Mouse (Mus musculus): Measurements from ENCODE around the gene Cacng8. TPM values are rescaled to one million over a fixed set of nuclear protein-coding genes. Genes with fewer than 3 reads are reported as not detected.
A peak's percentile ranks its signal among the peaks of the same experiment; 100 is the strongest.

Cacng8 gene
- 2.5 and 3.1 TPM in 2 replicates for polyA plus RNA-seq (2014; fragmentation: Nextera tagmentation; extraction: Ambion mirVana)

DNA sequence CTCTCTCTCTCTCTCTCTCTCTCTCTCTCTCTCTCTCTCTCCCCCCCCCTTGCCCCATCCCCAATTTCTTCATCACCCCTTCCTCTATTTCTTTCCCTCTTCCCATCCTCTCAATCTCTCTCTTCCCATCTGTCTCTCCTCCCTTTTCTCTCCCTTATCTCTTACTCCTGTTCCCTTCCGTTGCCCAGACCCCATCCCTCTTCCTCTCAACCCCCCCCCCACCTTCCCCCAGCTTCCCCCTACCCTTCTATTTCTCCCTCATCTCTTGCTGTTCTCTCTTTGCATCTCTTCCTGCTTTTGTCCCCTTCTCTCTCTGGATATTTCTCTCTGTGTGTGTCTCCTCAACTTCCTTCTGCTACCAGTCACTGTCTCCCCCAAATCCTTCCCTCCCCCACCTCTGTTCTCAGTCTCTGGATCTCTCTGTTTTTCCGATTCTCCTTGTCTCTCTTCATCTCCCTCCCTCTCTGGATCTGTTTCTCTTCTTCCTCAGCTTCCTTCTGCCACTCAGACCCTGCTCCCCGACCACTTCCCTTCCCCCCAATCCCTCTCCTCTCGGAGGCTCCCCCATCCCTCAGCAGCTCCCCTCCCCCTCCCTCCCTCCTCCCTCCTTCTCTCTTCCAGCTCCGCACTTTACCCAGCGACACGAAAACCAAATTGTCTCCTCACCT, at the start of gene Cacng8:
Gene Cacng8 (plus strand): TSS at position 271 of the 668 bp plus-strand sequence.
- 0% methylated on average over 7 of the region's 7 CpGs for WGBS
- H3K27ac ChIP-seq (ENCODE audit: low read depth): no peak within 1 kb of the TSS
- no peaks in the 10 kb centered on the region for H3K9me3 ChIP-seq (ENCODE audit: control insufficient read depth, low read length)
- peak within 1 kb of the TSS; percentile 50 for H3K4me2 ChIP-seq (ENCODE audit: low read length)
- peaks cover 6% of the 10 kb centered on the region; the same call in 1 of the 2 replicates for H3K4me1 ChIP-seq (replicated peaks; ENCODE audit: control insufficient read depth, insufficient read depth, low read length)
- no peaks in the 10 kb centered on the region for H3K27me3 ChIP-seq (replicated peaks; ENCODE audit: control insufficient read depth, insufficient read depth, low read length)
- no peak for DNase-seq (ENCODE audit: low spot score)
- H3K9ac ChIP-seq (ENCODE audit: low read length): no peak within 1 kb of the TSS
- H3K36me3 ChIP-seq (ENCODE audit: control insufficient read depth, insufficient read depth, low read length): no peaks in the 10 kb centered on the region
- peak within 1 kb of the TSS; percentile 21 for H3K4me3 ChIP-seq (ENCODE audit: low read depth, low read length)
- 0 out of 2 replicates have a peak, but pooled peaks have one; percentile 19 for ATAC-seq (replicated peaks; ENCODE audit: low FRiP score, low TSS enrichment, low read depth)

DNA sequence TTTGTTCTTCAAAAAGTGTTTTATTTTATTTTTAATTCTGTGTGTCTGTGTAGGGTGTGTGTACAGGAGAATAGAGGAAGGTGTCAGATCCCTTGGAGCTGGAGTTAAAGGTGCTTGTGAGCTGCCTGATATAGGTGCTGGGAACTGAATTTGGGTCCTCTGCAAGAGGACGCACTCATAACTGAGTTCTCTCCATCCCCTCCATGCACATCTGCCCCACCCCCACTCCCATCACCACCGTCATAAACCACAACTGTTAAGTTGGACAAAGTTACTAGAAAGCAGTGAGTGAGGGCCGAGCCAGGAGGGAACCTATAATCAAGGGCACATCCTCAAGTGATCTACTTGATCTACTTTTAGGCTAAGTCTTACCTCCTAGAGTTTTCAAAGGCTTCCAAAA, 46.6 kb upstream of the Cacng8 start:
- Histone ChIP-seq H3K4me2 (ENCODE audit: low read length) (no peak overlapping the region), H3K9me3 (ENCODE audit: control insufficient read depth, low read length) (no peaks in the 10 kb centered on the region), H3K4me1 (replicated peaks; ENCODE audit: control insufficient read depth, insufficient read depth, low read length) (no peaks in the 10 kb centered on the region), H3K27ac (ENCODE audit: low read depth) (no peak overlapping the region), H3K9ac (ENCODE audit: low read length) (no peak overlapping the region), H3K27me3 (replicated peaks; ENCODE audit: control insufficient read depth, insufficient read depth, low read length) (no peaks in the 10 kb centered on the region), H3K36me3 (ENCODE audit: control insufficient read depth, insufficient read depth, low read length) (peaks cover 56% of the 10 kb centered on the region), H3K4me3 (ENCODE audit: low read depth, low read length) (no peak overlapping the region)
- 91% methylated on average over 3 of the region's 3 CpGs for WGBS
- ATAC-seq (replicated peaks; ENCODE audit: low FRiP score, low TSS enrichment, low read depth): no peak
- no peak for DNase-seq (ENCODE audit: low spot score)

DNA sequence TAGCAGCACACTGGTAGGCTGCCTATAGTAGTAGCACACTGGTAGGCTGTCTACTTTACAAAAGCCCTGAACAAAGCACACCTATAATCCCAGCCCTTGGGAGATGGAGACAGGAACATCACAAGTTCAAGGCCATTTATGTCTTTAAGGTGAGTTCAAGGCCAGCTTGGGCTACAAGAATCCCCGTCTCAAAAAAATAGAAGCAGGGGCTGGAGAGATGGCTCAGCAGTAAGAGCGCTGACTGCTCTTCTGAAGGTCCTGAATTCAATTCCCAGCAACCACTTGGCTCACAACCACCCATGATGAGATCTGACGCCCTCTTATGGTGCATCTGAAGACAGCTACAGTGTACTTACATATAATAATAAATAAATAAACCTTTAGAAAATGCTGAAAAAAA, 45.2 kb upstream of the Cacng8 start:
- no peak overlapping the region for H3K9ac ChIP-seq (ENCODE audit: low read length)
- H3K27me3 ChIP-seq (replicated peaks; ENCODE audit: control insufficient read depth, insufficient read depth, low read length): no peaks in the 10 kb centered on the region
- no peaks in the 10 kb centered on the region for H3K9me3 ChIP-seq (ENCODE audit: control insufficient read depth, low read length)
- 87% methylated on average over 3 of the region's 3 CpGs for WGBS
- no peak overlapping the region for H3K27ac ChIP-seq (ENCODE audit: low read depth)
- DNase-seq (ENCODE audit: low spot score): no peak
- ATAC-seq (replicated peaks; ENCODE audit: low FRiP score, low TSS enrichment, low read depth): no peak
- peaks cover 63% of the 10 kb centered on the region for H3K36me3 ChIP-seq (ENCODE audit: control insufficient read depth, insufficient read depth, low read length)
- H3K4me2 ChIP-seq (ENCODE audit: low read length): no peak overlapping the region
- H3K4me3 ChIP-seq (ENCODE audit: low read depth, low read length): no peak overlapping the region
- no peaks in the 10 kb centered on the region for H3K4me1 ChIP-seq (replicated peaks; ENCODE audit: control insufficient read depth, insufficient read depth, low read length)

DNA sequence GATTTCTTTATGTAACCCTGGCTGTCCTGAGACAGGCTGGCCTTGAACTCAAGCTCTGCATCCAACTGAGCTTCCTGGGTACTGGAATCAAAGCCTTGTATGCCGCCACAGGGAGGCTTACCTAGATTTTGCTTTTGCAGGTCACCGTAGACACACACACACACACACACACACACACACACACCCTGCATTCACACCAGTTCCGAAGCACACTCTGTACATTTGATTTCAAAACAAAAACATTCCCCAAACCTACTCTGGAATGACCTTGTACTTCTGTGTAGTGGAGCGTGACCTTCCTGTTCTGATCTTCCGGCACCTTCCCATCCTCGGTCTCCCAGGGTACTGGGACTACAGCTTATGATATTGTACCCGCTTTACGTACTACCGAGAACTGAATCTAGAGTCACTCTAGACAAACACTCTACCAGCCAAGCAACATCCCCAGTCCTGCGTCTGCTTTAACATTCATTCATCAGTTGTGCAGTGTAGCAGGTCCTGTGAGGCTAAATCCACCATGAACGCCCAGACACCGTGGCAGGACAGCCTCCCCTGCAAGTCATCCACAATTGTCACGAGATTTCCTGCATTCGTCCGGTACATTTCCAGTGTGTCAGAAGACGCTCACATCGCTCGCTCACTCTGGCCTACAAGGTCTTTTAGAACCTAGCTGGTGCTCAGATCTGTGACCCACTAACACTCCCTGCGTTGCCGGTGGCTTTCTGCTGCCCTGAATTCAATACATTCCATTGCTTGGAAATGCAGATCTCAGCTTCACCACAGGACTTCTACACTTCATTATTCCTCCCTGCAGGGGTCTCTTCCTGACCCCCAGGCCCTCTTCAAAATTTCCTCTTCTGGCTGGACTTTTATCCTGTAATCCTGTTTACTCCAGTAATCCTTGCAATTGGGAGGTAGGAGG, 42.9 kb upstream of the Cacng8 start:
- Histone ChIP-seq H3K4me3 (ENCODE audit: low read depth, low read length) (no peak overlapping the region), H3K9me3 (ENCODE audit: control insufficient read depth, low read length) (no peaks in the 10 kb centered on the region), H3K27me3 (replicated peaks; ENCODE audit: control insufficient read depth, insufficient read depth, low read length) (no peaks in the 10 kb centered on the region), H3K27ac (ENCODE audit: low read depth) (no peak overlapping the region), H3K36me3 (ENCODE audit: control insufficient read depth, insufficient read depth, low read length) (peaks cover 57% of the 10 kb centered on the region), H3K4me1 (replicated peaks; ENCODE audit: control insufficient read depth, insufficient read depth, low read length) (no peaks in the 10 kb centered on the region), H3K9ac (ENCODE audit: low read length) (no peak overlapping the region), H3K4me2 (ENCODE audit: low read length) (no peak overlapping the region)
- WGBS: 65% methylated on average over 20 of the region's 20 CpGs
- no peak for ATAC-seq (replicated peaks; ENCODE audit: low FRiP score, low TSS enrichment, low read depth)
- no peak for DNase-seq (ENCODE audit: low spot score)

DNA sequence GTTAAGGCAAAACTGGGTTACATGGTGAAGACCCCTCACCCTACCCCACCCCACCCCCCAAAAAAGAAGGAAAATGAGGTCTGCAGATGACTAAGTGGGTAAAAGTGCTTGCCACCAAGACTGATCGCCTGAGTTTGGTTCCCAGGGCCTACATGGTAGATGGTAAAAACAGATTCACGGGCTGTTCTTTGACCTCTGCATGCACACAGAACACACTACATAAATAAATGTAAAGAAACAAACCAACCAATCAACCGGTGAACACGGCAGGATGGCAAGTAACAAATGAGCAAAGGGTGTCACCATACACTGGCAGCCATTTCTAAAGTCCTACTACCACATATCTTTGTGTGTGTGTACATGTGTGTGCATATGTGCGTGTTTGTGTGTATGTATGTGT, 42.2 kb upstream of the Cacng8 start:
- H3K9me3 ChIP-seq (ENCODE audit: control insufficient read depth, low read length): no peaks in the 10 kb centered on the region
- peaks cover 58% of the 10 kb centered on the region for H3K36me3 ChIP-seq (ENCODE audit: control insufficient read depth, insufficient read depth, low read length)
- H3K4me2 ChIP-seq (ENCODE audit: low read length): no peak overlapping the region
- WGBS: 76% methylated on average over 5 of the region's 5 CpGs
- ATAC-seq (replicated peaks; ENCODE audit: low FRiP score, low TSS enrichment, low read depth): no peak
- H3K27me3 ChIP-seq (replicated peaks; ENCODE audit: control insufficient read depth, insufficient read depth, low read length): no peaks in the 10 kb centered on the region
- no peak overlapping the region for H3K4me3 ChIP-seq (ENCODE audit: low read depth, low read length)
- no peak for DNase-seq (ENCODE audit: low spot score)
- H3K4me1 ChIP-seq (replicated peaks; ENCODE audit: control insufficient read depth, insufficient read depth, low read length): no peaks in the 10 kb centered on the region
- no peak overlapping the region for H3K9ac ChIP-seq (ENCODE audit: low read length)
- H3K27ac ChIP-seq (ENCODE audit: low read depth): no peak overlapping the region

DNA sequence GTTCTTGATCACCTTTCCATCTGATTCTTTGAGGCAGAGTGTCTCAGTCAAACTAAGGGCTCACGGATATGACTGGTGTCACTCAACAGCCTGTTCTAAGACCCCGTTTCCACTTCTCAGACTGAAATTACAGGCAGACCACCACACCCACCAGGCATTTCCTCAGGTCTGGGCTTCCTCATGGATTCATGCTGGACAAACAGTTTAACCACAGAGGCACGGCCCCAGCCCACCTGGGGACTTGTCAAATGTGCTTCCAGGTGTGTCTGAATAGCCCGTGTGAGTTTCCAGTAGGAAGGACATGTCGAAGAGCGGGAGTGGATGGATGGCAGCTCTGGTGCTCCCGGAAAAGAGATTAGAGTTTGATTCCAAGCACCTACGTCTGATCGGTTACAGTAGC, 40.7 kb upstream of the Cacng8 start:
- no peak for DNase-seq (ENCODE audit: low spot score)
- no peak overlapping the region for H3K4me2 ChIP-seq (ENCODE audit: low read length)
- no peaks in the 10 kb centered on the region for H3K4me1 ChIP-seq (replicated peaks; ENCODE audit: control insufficient read depth, insufficient read depth, low read length)
- H3K36me3 ChIP-seq (ENCODE audit: control insufficient read depth, insufficient read depth, low read length): peaks cover 54% of the 10 kb centered on the region
- ATAC-seq (replicated peaks; ENCODE audit: low FRiP score, low TSS enrichment, low read depth): no peak
- H3K9me3 ChIP-seq (ENCODE audit: control insufficient read depth, low read length): no peaks in the 10 kb centered on the region
- no peak overlapping the region for H3K4me3 ChIP-seq (ENCODE audit: low read depth, low read length)
- WGBS: 93% methylated on average over 9 of the region's 9 CpGs
- no peak overlapping the region for H3K27ac ChIP-seq (ENCODE audit: low read depth)
- no peak overlapping the region for H3K9ac ChIP-seq (ENCODE audit: low read length)
- H3K27me3 ChIP-seq (replicated peaks; ENCODE audit: control insufficient read depth, insufficient read depth, low read length): no peaks in the 10 kb centered on the region

DNA sequence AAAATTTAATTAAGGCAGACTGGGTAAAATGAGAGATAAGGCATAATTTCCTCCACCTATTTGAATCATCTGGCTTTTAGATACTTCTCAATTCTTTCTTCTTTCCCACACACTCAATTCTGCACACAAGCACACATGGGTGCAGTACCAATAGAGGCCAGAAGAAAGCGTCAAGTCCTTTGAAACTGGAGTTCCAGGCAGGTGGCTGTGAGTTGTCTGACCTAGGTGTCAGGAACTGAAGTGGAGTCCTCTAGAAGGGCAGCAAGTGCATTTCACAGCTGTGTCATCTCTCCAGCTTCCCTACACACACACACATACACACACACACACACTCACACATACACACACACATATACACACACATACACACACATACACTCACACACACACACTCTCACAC, 38.9 kb upstream of the Cacng8 start:
- WGBS: 100% methylated on average over 1 of the region's 1 CpGs
- Histone ChIP-seq H3K9ac (ENCODE audit: low read length) (no peak overlapping the region), H3K4me1 (replicated peaks; ENCODE audit: control insufficient read depth, insufficient read depth, low read length) (no peaks in the 10 kb centered on the region), H3K4me2 (ENCODE audit: low read length) (no peak overlapping the region), H3K36me3 (ENCODE audit: control insufficient read depth, insufficient read depth, low read length) (peaks cover 48% of the 10 kb centered on the region), H3K9me3 (ENCODE audit: control insufficient read depth, low read length) (no peaks in the 10 kb centered on the region), H3K27me3 (replicated peaks; ENCODE audit: control insufficient read depth, insufficient read depth, low read length) (no peaks in the 10 kb centered on the region), H3K4me3 (ENCODE audit: low read depth, low read length) (no peak overlapping the region), H3K27ac (ENCODE audit: low read depth) (no peak overlapping the region)
- no peak for ATAC-seq (replicated peaks; ENCODE audit: low FRiP score, low TSS enrichment, low read depth)
- no peak for DNase-seq (ENCODE audit: low spot score)

DNA sequence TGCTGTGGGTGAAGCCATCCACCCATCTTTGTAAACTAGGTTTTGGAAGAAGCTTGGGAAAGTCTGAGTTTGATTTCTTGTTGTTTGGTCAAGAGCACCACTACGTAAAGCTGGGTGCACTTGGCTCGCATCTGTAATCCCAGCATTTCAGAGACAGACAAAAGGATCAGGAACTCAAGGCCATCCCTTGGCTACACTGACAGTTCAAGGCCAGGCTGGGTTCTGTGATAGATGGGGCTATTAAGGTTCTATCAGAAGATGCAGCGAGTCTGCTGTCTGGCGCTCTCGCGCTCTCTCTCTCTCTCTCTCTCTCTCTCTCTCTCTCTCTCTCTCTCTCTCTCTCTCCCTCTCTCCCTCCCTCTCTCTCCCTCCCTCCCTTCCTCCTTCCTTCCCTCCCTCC, 35.6 kb upstream of the Cacng8 start:
- Histone ChIP-seq H3K36me3 (ENCODE audit: control insufficient read depth, insufficient read depth, low read length) (peaks cover 23% of the 10 kb centered on the region), H3K27ac (ENCODE audit: low read depth) (no peak overlapping the region), H3K9ac (ENCODE audit: low read length) (no peak overlapping the region), H3K4me2 (ENCODE audit: low read length) (no peak overlapping the region), H3K27me3 (replicated peaks; ENCODE audit: control insufficient read depth, insufficient read depth, low read length) (no peaks in the 10 kb centered on the region), H3K4me3 (ENCODE audit: low read depth, low read length) (no peak overlapping the region), H3K9me3 (ENCODE audit: control insufficient read depth, low read length) (no peaks in the 10 kb centered on the region), H3K4me1 (replicated peaks; ENCODE audit: control insufficient read depth, insufficient read depth, low read length) (no peaks in the 10 kb centered on the region)
- no peak for ATAC-seq (replicated peaks; ENCODE audit: low FRiP score, low TSS enrichment, low read depth)
- DNase-seq (ENCODE audit: low spot score): no peak
- 79% methylated on average over 6 of the region's 6 CpGs for WGBS
